In genomic region chr2:69082499-69083197, GRCm38 (mm10) we compare ENCODE assay signal across 22 mouse cellular contexts. TPM values are rescaled to one million over a fixed set of nuclear protein-coding genes. Genes with fewer than 3 reads are reported as not detected.
A peak's percentile ranks its signal among the peaks of the same experiment; 100 is the strongest.
DNase-seq lines count a peak whose midpoint lies in the region; ATAC-seq and TF ChIP-seq lines count a peak whose summit lies in the region.
"Had no signal": no experiment of that assay in that cellular context is flagged by ENCODE, and none has a peak within 500 bp of the region (broad histone marks: within the 10 kb centered on the region; RNA-seq: fewer than 3 reads in every experiment).

No protein-coding gene starts in this region.

- no peak for TF ChIP-seq POLR2A in cerebellum, adult 2 months (IDR thresholded peaks at IDR 0.05; ENCODE audit: borderline replicate concordance, insufficient read depth, low read length)

- no peak overlapping the region for H3K9ac ChIP-seq in heart, embryonic 12.5 days
- H3K9ac ChIP-seq: heart, embryonic 15.5 days; midbrain, embryonic 13.5 days had no signal

- peak; percentile 46 to 50 for DNase-seq in cerebellum, adult 2 months
- no peak for DNase-seq in cerebellum, adult 8-10 months
- peak; percentile 53 for DNase-seq in heart, adult 11 months
- peak; percentile 10 for DNase-seq in retina, embryonic 14.5 days (ENCODE audit: low spot score)
- no peak for DNase-seq in retina, postnatal 1 day
- no peak for DNase-seq in urinary bladder, adult 2 months (ENCODE audit: low spot score)
- no peak for DNase-seq in adrenal gland, adult 18-20 months (ENCODE audit: low spot score in 2 of 2)
- DNase-seq: adrenal gland, postnatal 10 days; gastrocnemius, postnatal 14 days; heart, adult 2 months; heart, postnatal 4 days; kidney, adult 18-20 months; kidney, postnatal 10 days; left cerebral cortex, postnatal 4 days; liver had no signal

- H3K36me3 ChIP-seq in heart, embryonic 12.5 days = no peaks in the 10 kb centered on the region; the same call in 1 of the 2 replicates
- H3K36me3 ChIP-seq: forebrain, embryonic 10.5 days; heart, embryonic 15.5 days; midbrain, embryonic 13.5 days had no signal

- H3K4me2 ChIP-seq in heart, embryonic 12.5 days = no peak overlapping the region
- H3K4me2 ChIP-seq: heart, embryonic 15.5 days; midbrain, embryonic 13.5 days had no signal

- 34% methylated on average over 8 of the region's 8 CpGs for WGBS in cerebellum, adult 2 months
- 50% methylated on average over 8 of the region's 8 CpGs for WGBS in heart, embryonic 12.5 days

- H3K4me1 ChIP-seq in cerebellum, adult 2 months (ENCODE audit: control insufficient read depth, insufficient read depth, low read length) = peaks cover 14% of the 10 kb centered on the region
- peaks cover 16% of the 10 kb centered on the region for H3K4me1 ChIP-seq in heart, embryonic 12.5 days (replicated peaks)

- H3K27ac ChIP-seq in cerebellum, adult 2 months (ENCODE audit: insufficient read depth, low read length) = peak overlapping the region; percentile 47; the same call in 1 of the 2 replicates
- H3K27ac ChIP-seq in heart, embryonic 12.5 days (ENCODE audit: poor library complexity, severe bottlenecking) = no peak overlapping the region
- H3K27ac ChIP-seq: forebrain, embryonic 10.5 days; heart, adult 2 months; heart, embryonic 15.5 days; midbrain, embryonic 13.5 days; stomach, postnatal 0 days had no signal

- ATAC-seq in heart, embryonic 12.5 days (ENCODE audit: insufficient number of reproducible peaks, low FRiP score) = no peak
- ATAC-seq: lung, postnatal 0 days; midbrain, embryonic 13.5 days; Patski had no signal

- TF ChIP-seq CTCF in cerebellum, adult 2 months (IDR thresholded peaks at IDR 0.05; ENCODE audit: borderline replicate concordance, insufficient read depth, low read depth, low read length) = no peak

- H3K27me3 ChIP-seq in cerebellum, adult 2 months (ENCODE audit: control insufficient read depth, insufficient read depth, low read length) = no peaks in the 10 kb centered on the region
- H3K27me3 ChIP-seq in heart, embryonic 12.5 days (replicated peaks) = no peaks in the 10 kb centered on the region
- H3K27me3 ChIP-seq: heart, embryonic 15.5 days; midbrain, embryonic 13.5 days; Patski had no signal

- H3K9me3 ChIP-seq in heart, embryonic 12.5 days (replicated peaks) = no peaks in the 10 kb centered on the region
- H3K9me3 ChIP-seq: forebrain, embryonic 10.5 days; heart, embryonic 15.5 days; midbrain, embryonic 13.5 days had no signal

- no peak overlapping the region for H3K4me3 ChIP-seq in cerebellum, adult 2 months (replicated peaks; ENCODE audit: insufficient read depth, low read depth, low read length)
- H3K4me3 ChIP-seq in heart, embryonic 12.5 days = no peak overlapping the region
- H3K4me3 ChIP-seq: forebrain, embryonic 10.5 days; heart, adult 2 months; heart, embryonic 15.5 days; midbrain, embryonic 13.5 days had no signal

RNA-seq across cellular contexts. Expression of gene Nostrin, which starts 53.0 kb away (rescaled TPM):
- polyA plus RNA-seq in cerebellum, adult 2 months (2012; rRNA removed) = 3.5 and 3.9 TPM in 2 replicates
- 2.4 and 2.8 TPM in 2 replicates for polyA plus RNA-seq in heart, embryonic 12.5 days (2016; fragmentation: Nextera tagmentation; extraction: Ambion mirVana)
- 6.1 and 7.8 TPM in 2 replicates for polyA plus RNA-seq in urinary bladder, adult 2 months (2012; rRNA removed)
- total RNA-seq in adrenal gland, adult 18-20 months (2021) = 10 to 100 TPM in 1 of 2 experiments, 1 to 10 TPM in 1; 8.4 to 10.2 TPM

Comparison
In these comparisons a context has a peak if more than half of its experiments do, and no peak if none do; other contexts are left out.
1. DNase-seq: peak in cerebellum, adult 2 months (2 of 2), heart, adult 11 months (single experiment) and retina, embryonic 14.5 days (single experiment); none in cerebellum, adult 8-10 months (single experiment), retina, postnatal 1 day (single experiment), urinary bladder, adult 2 months (single experiment) and adrenal gland, adult 18-20 months (0 of 2).